Mouse (Mus musculus): Measurements from ENCODE around the gene Cpm. TPM values are rescaled to one million over a fixed set of nuclear protein-coding genes. Genes with fewer than 3 reads are reported as not detected.
"Not testable (repeated sequence)": the region's sequence is repeated elsewhere in the genome, so short reads cannot be mapped to it uniquely, and the experiment has no call there.

Gene Cpm
- polyA plus RNA-seq, 1 experiment from 2014 or later: 3.7 TPM

- 78% methylated on average over 4 of the region's 4 CpGs for WGBS
- not testable (repeated sequence) for H3K36me3 ChIP-seq (ENCODE audit: control insufficient read depth, insufficient read depth); ATAC-seq (replicated peaks; ENCODE audit: extremely low read depth, insufficient read depth, low FRiP score); H3K9me3 ChIP-seq (replicated peaks; ENCODE audit: control insufficient read depth, low read length); H3K27me3 ChIP-seq (ENCODE audit: control insufficient read depth, insufficient read depth, low read length); H3K27ac ChIP-seq (ENCODE audit: low read length); H3K4me2 ChIP-seq (ENCODE audit: low read depth, low read length); H3K9ac ChIP-seq (ENCODE audit: low read length); H3K4me1 ChIP-seq (ENCODE audit: control insufficient read depth, insufficient read depth, low read length); H3K4me3 ChIP-seq (ENCODE audit: low read length)
These were observed 12.5 kb upstream of the Cpm start for GRCm38 (mm10) chr10:117616765-117617164.

- Histone ChIP-seq H3K4me3 (ENCODE audit: low read length) (no peak overlapping the region), H3K27ac (ENCODE audit: low read length) (no peak overlapping the region), H3K4me2 (ENCODE audit: low read depth, low read length) (no peak overlapping the region), H3K27me3 (ENCODE audit: control insufficient read depth, insufficient read depth, low read length) (no peaks in the 10 kb centered on the region), H3K9me3 (replicated peaks; ENCODE audit: control insufficient read depth, low read length) (no peaks in the 10 kb centered on the region), H3K36me3 (ENCODE audit: control insufficient read depth, insufficient read depth) (no peaks in the 10 kb centered on the region), H3K4me1 (ENCODE audit: control insufficient read depth, insufficient read depth, low read length) (no peaks in the 10 kb centered on the region), H3K9ac (ENCODE audit: low read length) (no peak overlapping the region)
- no peak for ATAC-seq (replicated peaks; ENCODE audit: extremely low read depth, insufficient read depth, low FRiP score)
- 71% methylated on average over 3 of the region's 3 CpGs for WGBS
These were observed 11.5 kb upstream of the Cpm start for GRCm38 (mm10) chr10:117617568-117618345.

DNA sequence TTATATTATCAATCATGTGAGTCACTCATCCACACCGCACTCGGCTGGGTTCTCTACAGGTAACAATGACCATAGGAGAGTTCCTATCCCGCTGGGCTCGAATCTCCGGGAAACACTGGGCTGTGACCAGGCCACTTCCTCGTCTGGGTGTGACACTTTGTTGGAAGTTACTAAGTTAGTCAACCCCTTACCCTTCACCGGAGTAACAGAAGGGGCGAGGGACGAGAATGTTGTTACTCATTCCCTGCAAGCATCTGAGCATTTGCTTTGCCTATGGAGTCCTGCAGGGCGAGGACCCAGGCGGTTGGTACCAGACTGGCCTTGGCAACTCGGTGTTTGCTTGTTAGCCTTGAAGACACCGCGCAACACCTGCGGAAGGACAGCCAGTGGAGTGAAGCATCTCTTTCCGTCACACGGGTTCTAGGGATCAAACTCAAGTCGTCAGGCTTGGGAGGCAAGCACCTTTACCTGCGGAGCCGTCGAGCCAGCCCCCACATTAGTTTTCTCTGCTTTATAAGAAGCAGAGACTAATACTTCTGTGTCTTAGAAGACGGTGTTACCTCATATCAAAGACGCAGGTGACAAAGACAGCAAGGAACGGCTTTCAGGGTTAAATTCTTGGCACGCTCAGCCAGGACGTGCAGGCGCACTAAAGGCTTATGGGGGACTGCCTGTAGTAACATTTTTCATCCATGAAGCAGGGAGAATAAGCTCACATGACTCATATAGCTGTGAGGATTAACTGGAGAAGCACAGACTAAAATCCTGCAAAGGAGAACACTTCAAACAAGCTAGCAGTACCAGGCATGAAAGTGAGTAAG lies 10.0 kb upstream of the Cpm start:
- 75% methylated on average over 27 of the region's 27 CpGs for WGBS
- Histone ChIP-seq H3K36me3 (ENCODE audit: control insufficient read depth, insufficient read depth) (no peaks in the 10 kb centered on the region), H3K9ac (ENCODE audit: low read length) (no peak overlapping the region), H3K4me2 (ENCODE audit: low read depth, low read length) (no peak overlapping the region), H3K9me3 (replicated peaks; ENCODE audit: control insufficient read depth, low read length) (no peaks in the 10 kb centered on the region), H3K4me1 (ENCODE audit: control insufficient read depth, insufficient read depth, low read length) (no peaks in the 10 kb centered on the region), H3K27ac (ENCODE audit: low read length) (no peak overlapping the region), H3K4me3 (ENCODE audit: low read length) (no peak overlapping the region), H3K27me3 (ENCODE audit: control insufficient read depth, insufficient read depth, low read length) (no peaks in the 10 kb centered on the region)
- no peak for ATAC-seq (replicated peaks; ENCODE audit: extremely low read depth, insufficient read depth, low FRiP score)

- Histone ChIP-seq H3K4me3 (ENCODE audit: low read length) (no peak overlapping the region), H3K4me2 (ENCODE audit: low read depth, low read length) (no peak overlapping the region), H3K36me3 (ENCODE audit: control insufficient read depth, insufficient read depth) (no peaks in the 10 kb centered on the region), H3K27me3 (ENCODE audit: control insufficient read depth, insufficient read depth, low read length) (no peaks in the 10 kb centered on the region), H3K27ac (ENCODE audit: low read length) (no peak overlapping the region), H3K4me1 (ENCODE audit: control insufficient read depth, insufficient read depth, low read length) (no peaks in the 10 kb centered on the region), H3K9me3 (replicated peaks; ENCODE audit: control insufficient read depth, low read length) (no peaks in the 10 kb centered on the region), H3K9ac (ENCODE audit: low read length) (no peak overlapping the region)
- ATAC-seq (replicated peaks; ENCODE audit: extremely low read depth, insufficient read depth, low FRiP score): no peak
- 88% methylated on average over 2 of the region's 2 CpGs for WGBS
These were observed 9.5 kb upstream of the Cpm start for GRCm38 (mm10) chr10:117619862-117620179.

DNA sequence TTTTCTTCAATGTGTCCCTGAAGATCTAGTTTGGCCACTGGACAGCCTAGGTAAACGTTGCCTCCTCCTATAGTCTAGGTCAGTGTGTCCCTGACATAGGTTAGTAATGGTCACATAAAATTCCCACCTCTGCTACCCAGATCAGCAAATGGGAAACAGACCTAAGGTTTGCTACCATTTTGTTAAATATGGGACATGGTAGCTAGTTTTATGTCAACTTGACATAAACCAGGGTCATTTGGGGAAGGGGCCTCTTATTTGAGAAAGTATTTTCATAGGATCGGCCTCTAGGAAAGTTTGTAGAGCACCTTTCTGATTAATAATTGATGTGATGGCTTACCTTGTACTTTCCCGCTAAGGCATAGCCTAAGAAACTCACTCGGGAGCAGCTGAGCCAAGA lies 8.8 kb upstream of the Cpm start:
- ATAC-seq (replicated peaks; ENCODE audit: extremely low read depth, insufficient read depth, low FRiP score): no peak
- 89% methylated on average over 4 of the region's 4 CpGs for WGBS

GRCm38 (mm10) chr10:117620934-117621501 lies 8.3 kb upstream of the Cpm start:
- Histone ChIP-seq H3K9ac (ENCODE audit: low read length) (no peak overlapping the region), H3K4me2 (ENCODE audit: low read depth, low read length) (no peak overlapping the region), H3K36me3 (ENCODE audit: control insufficient read depth, insufficient read depth) (no peaks in the 10 kb centered on the region), H3K9me3 (replicated peaks; ENCODE audit: control insufficient read depth, low read length) (no peaks in the 10 kb centered on the region), H3K4me1 (ENCODE audit: control insufficient read depth, insufficient read depth, low read length) (no peaks in the 10 kb centered on the region), H3K27ac (ENCODE audit: low read length) (no peak overlapping the region), H3K4me3 (ENCODE audit: low read length) (no peak overlapping the region), H3K27me3 (ENCODE audit: control insufficient read depth, insufficient read depth, low read length) (no peaks in the 10 kb centered on the region)
- ATAC-seq (replicated peaks; ENCODE audit: extremely low read depth, insufficient read depth, low FRiP score): no peak
- 73% methylated on average over 3 of the region's 3 CpGs for WGBS

More for the DNA sequence above, 8.8 kb upstream of the Cpm start:
- no peaks in the 10 kb centered on the region for H3K27me3 ChIP-seq (ENCODE audit: control insufficient read depth, insufficient read depth, low read length)
- H3K4me1 ChIP-seq (ENCODE audit: control insufficient read depth, insufficient read depth, low read length): no peaks in the 10 kb centered on the region
- no peak overlapping the region for H3K4me2 ChIP-seq (ENCODE audit: low read depth, low read length)
- H3K27ac ChIP-seq (ENCODE audit: low read length): no peak overlapping the region
- H3K36me3 ChIP-seq (ENCODE audit: control insufficient read depth, insufficient read depth): no peaks in the 10 kb centered on the region
- H3K4me3 ChIP-seq (ENCODE audit: low read length): no peak overlapping the region
- H3K9ac ChIP-seq (ENCODE audit: low read length): no peak overlapping the region
- no peaks in the 10 kb centered on the region for H3K9me3 ChIP-seq (replicated peaks; ENCODE audit: control insufficient read depth, low read length)

- no peak overlapping the region for H3K4me2 ChIP-seq (ENCODE audit: low read depth, low read length)
- no peak for ATAC-seq (replicated peaks; ENCODE audit: extremely low read depth, insufficient read depth, low FRiP score)
- WGBS: 87% methylated on average over 12 of the region's 12 CpGs
- H3K27ac ChIP-seq (ENCODE audit: low read length): no peak overlapping the region
- no peak overlapping the region for H3K4me3 ChIP-seq (ENCODE audit: low read length)
- no peaks in the 10 kb centered on the region for H3K4me1 ChIP-seq (ENCODE audit: control insufficient read depth, insufficient read depth, low read length)
- H3K36me3 ChIP-seq (ENCODE audit: control insufficient read depth, insufficient read depth): no peaks in the 10 kb centered on the region
- no peak overlapping the region for H3K9ac ChIP-seq (ENCODE audit: low read length)
- H3K27me3 ChIP-seq (ENCODE audit: control insufficient read depth, insufficient read depth, low read length): peaks cover under 1% of the 10 kb centered on the region
- H3K9me3 ChIP-seq (replicated peaks; ENCODE audit: control insufficient read depth, low read length): no peaks in the 10 kb centered on the region
These were observed 7.4 kb upstream of the Cpm start for GRCm38 (mm10) chr10:117621616-117622533.

DNA sequence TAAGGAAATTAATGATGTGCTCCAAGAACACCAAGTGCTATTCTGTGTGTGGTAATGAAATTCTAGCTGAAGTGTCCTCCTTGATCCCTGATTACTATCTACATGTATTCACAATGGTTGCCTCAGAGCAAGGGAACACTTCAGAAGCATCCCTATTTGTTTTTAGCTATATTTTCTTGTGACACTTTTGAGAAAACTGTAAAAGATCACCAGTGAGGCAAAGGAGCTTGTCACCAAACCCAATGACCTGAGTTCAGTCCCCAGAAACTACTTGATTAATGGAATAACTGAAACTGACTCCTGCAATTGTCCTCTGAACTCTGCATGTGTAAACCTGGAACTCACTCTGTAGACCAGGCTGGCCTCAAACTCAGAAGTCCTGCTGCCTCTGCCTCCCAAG lies 5.9 kb upstream of the Cpm start:
- H3K4me3 ChIP-seq (ENCODE audit: low read length): no peak overlapping the region
- ATAC-seq (replicated peaks; ENCODE audit: extremely low read depth, insufficient read depth, low FRiP score): no peak

More for the DNA sequence above, 5.9 kb upstream of the Cpm start:
- H3K4me1 ChIP-seq (ENCODE audit: control insufficient read depth, insufficient read depth, low read length): no peaks in the 10 kb centered on the region
- H3K36me3 ChIP-seq (ENCODE audit: control insufficient read depth, insufficient read depth): no peaks in the 10 kb centered on the region
- H3K27me3 ChIP-seq (ENCODE audit: control insufficient read depth, insufficient read depth, low read length): peaks cover 16% of the 10 kb centered on the region
- H3K4me2 ChIP-seq (ENCODE audit: low read depth, low read length): no peak overlapping the region
- no peak overlapping the region for H3K27ac ChIP-seq (ENCODE audit: low read length)
- H3K9me3 ChIP-seq (replicated peaks; ENCODE audit: control insufficient read depth, low read length): no peaks in the 10 kb centered on the region
- no peak overlapping the region for H3K9ac ChIP-seq (ENCODE audit: low read length)
